Comparison of ENCODE assay signal across 8 mouse cellular contexts in genomic region chr2:169961463-169962230, GRCm38 (mm10).
A peak's percentile ranks its signal among the peaks of the same experiment; 100 is the strongest.
DNase-seq lines count a peak whose midpoint lies in the region; ATAC-seq lines count a peak whose summit lies in the region.

No protein-coding gene starts in this region.

- H3K9ac ChIP-seq in kidney, embryonic 15.5 days, result no peak overlapping the region
- peak overlapping the region; percentile 50 for H3K9ac ChIP-seq in embryonic facial prominence, embryonic 14.5 days (ENCODE audit: low read depth, low read length)

- no peaks in the 10 kb centered on the region for H3K9me3 ChIP-seq in kidney, embryonic 15.5 days (replicated peaks)
- H3K9me3 ChIP-seq in embryonic facial prominence, embryonic 14.5 days (ENCODE audit: control insufficient read depth, low read length), result 0 out of 2 replicates have a peak, but pooled peaks cover 5% of the 10 kb centered on the region

- H3K4me2 ChIP-seq in kidney, embryonic 15.5 days, result peak overlapping the region; percentile 66
- H3K4me2 ChIP-seq in embryonic facial prominence, embryonic 14.5 days (ENCODE audit: low read depth, low read length), result peak overlapping the region; percentile 70

- H3K36me3 ChIP-seq in kidney, embryonic 15.5 days, result no peaks in the 10 kb centered on the region
- H3K36me3 ChIP-seq in embryonic facial prominence, embryonic 14.5 days (ENCODE audit: control insufficient read depth, insufficient read depth, low read length), result no peaks in the 10 kb centered on the region

- WGBS in kidney, embryonic 15.5 days, result 20% methylated on average over 24 of the region's 24 CpGs
- 21% methylated on average over 24 of the region's 24 CpGs for WGBS in embryonic facial prominence, embryonic 14.5 days

- 0 out of 2 replicates have a peak, but pooled peaks have one; percentile 24 for ATAC-seq in kidney, embryonic 15.5 days (replicated peaks; ENCODE audit: low FRiP score)
- peak; percentile 56 for ATAC-seq in embryonic facial prominence, embryonic 14.5 days (ENCODE audit: low read depth)
- no peak for ATAC-seq in erythroid progenitor cell, adult 5-6 weeks (replicated peaks; ENCODE audit: low FRiP score, poor library complexity, severe bottlenecking)

- peak overlapping the region; percentile 29 for H3K4me3 ChIP-seq in kidney, embryonic 15.5 days (replicated peaks)
- peak overlapping the region; percentile 35 for H3K4me3 ChIP-seq in embryonic facial prominence, embryonic 14.5 days (ENCODE audit: low read depth, low read length)

- H3K4me1 ChIP-seq in kidney, embryonic 15.5 days, result peaks cover 28% of the 10 kb centered on the region
- H3K4me1 ChIP-seq in embryonic facial prominence, embryonic 14.5 days (ENCODE audit: control insufficient read depth, insufficient read depth, low read length), result peaks cover 12% of the 10 kb centered on the region

- DNase-seq in kidney, postnatal 10 days, result no peak
- peak; percentile 73 for DNase-seq in embryonic facial prominence, embryonic 14.5 days (ENCODE audit: low spot score)
- peak; percentile 14 for DNase-seq in left cerebral cortex, adult 9 months (ENCODE audit: low spot score in 2 of 2)
- DNase-seq in retina, embryonic 14.5 days (ENCODE audit: low spot score), result peak; percentile 50
- DNase-seq in spleen, postnatal 14 days (ENCODE audit: low spot score in 2 of 2), result no peak
- DNase-seq in thymus, postnatal 0 days (ENCODE audit: low spot score), result no peak

- H3K27ac ChIP-seq in kidney, embryonic 15.5 days, result no peak overlapping the region
- H3K27ac ChIP-seq in embryonic facial prominence, embryonic 14.5 days (replicated peaks; ENCODE audit: low read depth, low read length), result no peak overlapping the region

- H3K27me3 ChIP-seq in kidney, embryonic 15.5 days, result no peaks in the 10 kb centered on the region
- no peaks in the 10 kb centered on the region for H3K27me3 ChIP-seq in embryonic facial prominence, embryonic 14.5 days (replicated peaks; ENCODE audit: control insufficient read depth, insufficient read depth, low read length)

Comparison
In these comparisons a context has a peak if more than half of its experiments do, and no peak if none do; other contexts are left out.
1. DNase-seq: peak in embryonic facial prominence, embryonic 14.5 days (single experiment), left cerebral cortex, adult 9 months (2 of 2) and retina, embryonic 14.5 days (single experiment); none in kidney, postnatal 10 days (single experiment), spleen, postnatal 14 days (0 of 2) and thymus, postnatal 0 days (single experiment).